Mouse (Mus musculus) midbrain, embryonic 15.5 days (tissue): ENCODE results near the gene Mrm3. TPM values are rescaled to one million over a fixed set of nuclear protein-coding genes. Genes with fewer than 3 reads are reported as not detected.

Source experiments
- ATAC-seq: fragments of 200-750 bp; cut with Nextera tagmentation; replicated peaks from 2 replicates; pipeline ENCODE4 v1.8.0; 2017; ENCODE audit warnings: moderate TSS enrichment
- H3K27ac ChIP-seq: fragments of 300-500 bp; sonication (generic); 2 replicates; pipeline ENCODE4 v1.5.1; 2015; ENCODE audit warnings: mild to moderate bottlenecking, inconsistent platforms
- H3K27me3 ChIP-seq: fragments of 300-500 bp; sonication (generic); replicated peaks from 2 replicates; pipeline ENCODE4 v1.6.1; 2015; ENCODE audit warnings: inconsistent platforms
- H3K36me3 ChIP-seq: fragments of 300-500 bp; sonication (generic); replicated peaks from 2 replicates; pipeline ENCODE4 v1.6.1; 2015; ENCODE audit warnings: inconsistent platforms
- H3K4me1 ChIP-seq: fragments of 300-500 bp; sonication (generic); 2 replicates; pipeline ENCODE4 v1.6.1; 2015; ENCODE audit warnings: inconsistent platforms
- H3K4me2 ChIP-seq: fragments of 300-500 bp; sonication (generic); 2 replicates; pipeline ENCODE4 v1.6.1; 2015; ENCODE audit warnings: inconsistent platforms, mild to moderate bottlenecking, moderate library complexity
- H3K4me3 ChIP-seq: fragments of 300-500 bp; sonication (generic); 2 replicates; pipeline ENCODE4 v1.5.1; 2015; ENCODE audit warnings: mild to moderate bottlenecking, inconsistent platforms
- H3K9ac ChIP-seq: fragments of 300-500 bp; sonication (generic); 2 replicates; pipeline ENCODE4 v1.6.1; 2015; ENCODE audit warnings: mild to moderate bottlenecking, inconsistent platforms
- H3K9me3 ChIP-seq: fragments of 300-500 bp; sonication (generic); 2 replicates; pipeline ENCODE4 v1.6.1; 2016; ENCODE audit warnings: inconsistent platforms
- WGBS: fragments of 180-500 bp; shearing (Covaris S2); methylation state at CpG from one replicate; pipeline ENCODE4 v1.1.7; 2015; ENCODE audit warnings: mixed read lengths; 5-methylcytosine and 5-hydroxymethylcytosine counted together
- polyA plus RNA-seq: library from polyadenylated mRNA; unstranded; fragments of >200 nt; fragmentation: Nextera tagmentation; extraction: Ambion mirVana; gene quantifications from 2 replicates; pipeline ENCODE4 v1.2.1, GENCODE M21; 2015

The Mrm3 gene
- polyA plus RNA-seq, 1 experiment from 2014 or later: 25.8 TPM

GRCm38 (mm10) chr11:76255431-76256001 lies 12.0 kb downstream of the Mrm3 start:
- Histone ChIP-seq H3K4me1 (peaks cover 8% of the 10 kb centered on the region), H3K27me3 (no peaks in the 10 kb centered on the region), H3K36me3 (no peaks in the 10 kb centered on the region; the same call in 1 of the 2 replicates), H3K9me3 (no peaks in the 10 kb centered on the region), H3K27ac (no peak overlapping the region), H3K9ac (no peak overlapping the region), H3K4me2 (no peak overlapping the region), H3K4me3 (no peak overlapping the region)
- 70% methylated on average over 4 of the region's 4 CpGs for WGBS
- no peak for ATAC-seq

- Histone ChIP-seq H3K4me1 (peaks cover 14% of the 10 kb centered on the region), H3K9ac (no peak overlapping the region), H3K27ac (no peak overlapping the region), H3K9me3 (no peaks in the 10 kb centered on the region), H3K4me2 (no peak overlapping the region), H3K4me3 (no peak overlapping the region), H3K36me3 (no peaks in the 10 kb centered on the region), H3K27me3 (no peaks in the 10 kb centered on the region)
- 51% methylated on average over 5 of the region's 5 CpGs for WGBS
- ATAC-seq: no peak
These were observed 12.6 kb downstream of the Mrm3 start for GRCm38 (mm10) chr11:76256129-76256528.

- Histone ChIP-seq H3K9me3 (no peaks in the 10 kb centered on the region), H3K9ac (no peak overlapping the region), H3K27ac (no peak overlapping the region), H3K4me3 (no peak overlapping the region), H3K4me1 (peaks cover 20% of the 10 kb centered on the region), H3K27me3 (no peaks in the 10 kb centered on the region), H3K36me3 (no peaks in the 10 kb centered on the region), H3K4me2 (no peak overlapping the region)
- 79% methylated on average over 4 of the region's 4 CpGs for WGBS
- ATAC-seq: no peak
These were observed 13.9 kb downstream of the Mrm3 start for GRCm38 (mm10) chr11:76257386-76257785.

GRCm38 (mm10) chr11:76258511-76258910 lies 15.0 kb downstream of the Mrm3 start:
- H3K9me3 ChIP-seq: no peaks in the 10 kb centered on the region
- no peak overlapping the region for H3K4me2 ChIP-seq
- no peak for ATAC-seq
- H3K27me3 ChIP-seq: no peaks in the 10 kb centered on the region
- WGBS: 92% methylated on average over 6 of the region's 6 CpGs
- no peak overlapping the region for H3K9ac ChIP-seq
- H3K4me3 ChIP-seq: no peak overlapping the region
- no peaks in the 10 kb centered on the region for H3K36me3 ChIP-seq
- peaks cover 31% of the 10 kb centered on the region for H3K4me1 ChIP-seq
- H3K27ac ChIP-seq: no peak overlapping the region

- Histone ChIP-seq H3K9ac (no peak overlapping the region), H3K27me3 (no peaks in the 10 kb centered on the region), H3K4me1 (peaks cover 32% of the 10 kb centered on the region), H3K27ac (peak overlapping the region; percentile 34; the same call in 1 of the 2 replicates), H3K9me3 (no peaks in the 10 kb centered on the region), H3K36me3 (no peaks in the 10 kb centered on the region), H3K4me3 (no peak overlapping the region), H3K4me2 (peak overlapping the region; percentile 1; the same call in 1 of the 2 replicates)
- peak; percentile 46; the same call in 1 of the 2 replicates for ATAC-seq
- 31% methylated on average over 10 of the region's 10 CpGs for WGBS
These were observed 16.9 kb downstream of the Mrm3 start for GRCm38 (mm10) chr11:76260208-76261050.

GRCm38 (mm10) chr11:76261224-76261623 lies 17.7 kb downstream of the Mrm3 start:
- H3K36me3 ChIP-seq: no peaks in the 10 kb centered on the region
- no peak for ATAC-seq
- H3K27ac ChIP-seq: 0 out of 2 replicates have a peak overlapping the region, but pooled peaks have one; percentile 1
- no peaks in the 10 kb centered on the region for H3K9me3 ChIP-seq
- H3K9ac ChIP-seq: no peak overlapping the region
- H3K4me3 ChIP-seq: no peak overlapping the region
- peak overlapping the region; percentile 1; the same call in 1 of the 2 replicates for H3K4me2 ChIP-seq
- H3K4me1 ChIP-seq: peaks cover 32% of the 10 kb centered on the region
- no peaks in the 10 kb centered on the region for H3K27me3 ChIP-seq
- 62% methylated on average over 12 of the region's 12 CpGs for WGBS

- Histone ChIP-seq H3K4me2 (peak overlapping the region; percentile 29), H3K4me1 (peaks cover 41% of the 10 kb centered on the region), H3K27me3 (no peaks in the 10 kb centered on the region), H3K36me3 (no peaks in the 10 kb centered on the region), H3K9ac (no peak overlapping the region), H3K4me3 (no peak overlapping the region), H3K27ac (no peak overlapping the region), H3K9me3 (no peaks in the 10 kb centered on the region)
- WGBS: 7% methylated on average over 19 of the region's 19 CpGs
- peak; percentile 42 for ATAC-seq
These were observed 19.3 kb downstream of the Mrm3 start for GRCm38 (mm10) chr11:76262611-76263351.

GRCm38 (mm10) chr11:76267550-76267949 lies 24.0 kb downstream of the Mrm3 start:
- peak overlapping the region; percentile 72 for H3K27ac ChIP-seq
- H3K4me3 ChIP-seq: no peak overlapping the region
- WGBS: 18% methylated on average over 7 of the region's 7 CpGs
- H3K36me3 ChIP-seq: no peaks in the 10 kb centered on the region
- H3K4me2 ChIP-seq: no peak overlapping the region
- H3K27me3 ChIP-seq: no peaks in the 10 kb centered on the region
- no peak overlapping the region for H3K9ac ChIP-seq
- H3K4me1 ChIP-seq: peaks cover 28% of the 10 kb centered on the region
- no peaks in the 10 kb centered on the region for H3K9me3 ChIP-seq
- ATAC-seq: no peak

GRCm38 (mm10) chr11:76268001-76268459 lies 24.5 kb downstream of the Mrm3 start:
- Histone ChIP-seq H3K4me3 (no peak overlapping the region), H3K4me1 (peaks cover 23% of the 10 kb centered on the region), H3K4me2 (no peak overlapping the region), H3K36me3 (no peaks in the 10 kb centered on the region), H3K27me3 (no peaks in the 10 kb centered on the region), H3K27ac (peak overlapping the region; percentile 72), H3K9ac (no peak overlapping the region), H3K9me3 (no peaks in the 10 kb centered on the region)
- peak; percentile 65 for ATAC-seq
- 16% methylated on average over 5 of the region's 5 CpGs for WGBS

- no peak overlapping the region for H3K4me3 ChIP-seq
- H3K27me3 ChIP-seq: no peaks in the 10 kb centered on the region
- peak overlapping the region; percentile 72 for H3K27ac ChIP-seq
- WGBS: 39% methylated on average over 6 of the region's 6 CpGs
- no peak overlapping the region for H3K4me2 ChIP-seq
- no peak for ATAC-seq
- no peak overlapping the region for H3K9ac ChIP-seq
- peaks cover 18% of the 10 kb centered on the region for H3K4me1 ChIP-seq
- no peaks in the 10 kb centered on the region for H3K36me3 ChIP-seq
- no peaks in the 10 kb centered on the region for H3K9me3 ChIP-seq
These were observed 25.1 kb downstream of the Mrm3 start for GRCm38 (mm10) chr11:76268521-76269065.

GRCm38 (mm10) chr11:76272440-76272839 lies 28.9 kb downstream of the Mrm3 start:
- no peak overlapping the region for H3K4me3 ChIP-seq
- H3K27ac ChIP-seq: no peak overlapping the region
- H3K9me3 ChIP-seq: no peaks in the 10 kb centered on the region
- H3K27me3 ChIP-seq: no peaks in the 10 kb centered on the region
- peaks cover 12% of the 10 kb centered on the region for H3K4me1 ChIP-seq
- H3K4me2 ChIP-seq: no peak overlapping the region
- no peak overlapping the region for H3K9ac ChIP-seq
- 78% methylated on average over 4 of the region's 4 CpGs for WGBS
- ATAC-seq: no peak
- no peaks in the 10 kb centered on the region for H3K36me3 ChIP-seq
